Mouse (Mus musculus): ENCODE results near the gene Ifna7.
"Not testable (repeated sequence)": the region's sequence is repeated elsewhere in the genome, so short reads cannot be mapped to it uniquely, and the experiment has no call there.

The Ifna7 gene

GRCm38 (mm10) chr4:88815928-88816327 lies at the start of gene Ifna7:
Gene Ifna7, plus strand, starts transcription at chr4:88816228.
- DNase-seq (ENCODE audit: low read depth), result no peak

- DNase-seq (ENCODE audit: low read depth), result not testable (repeated sequence)
Observed at GRCm38 (mm10) chr4:88773534-88773933, 42.5 kb upstream of the Ifna7 start, which contains the start of gene Gm13290. Gene Gm13290, plus strand, starts transcription at chr4:88773834.

- not testable (repeated sequence) for DNase-seq (ENCODE audit: low read depth)
Observed at GRCm38 (mm10) chr4:88776622-88777021, 39.4 kb upstream of the Ifna7 start, which contains the start of gene Gm13289. Gene Gm13289, plus strand, starts transcription at chr4:88776922.

GRCm38 (mm10) chr4:88779550-88779949 lies 36.5 kb upstream of the Ifna7 start, which contains the start of gene Gm13272:
Gene Gm13272, plus strand, starts transcription at chr4:88779850.
- not testable (repeated sequence) for DNase-seq (ENCODE audit: low read depth)

GRCm38 (mm10) chr4:88780320-88780719 lies 35.7 kb upstream of the Ifna7 start:
- DNase-seq (ENCODE audit: low read depth), result not testable (repeated sequence)

- DNase-seq (ENCODE audit: low read depth), result not testable (repeated sequence)
Observed at GRCm38 (mm10) chr4:88781831-88782230, 34.2 kb upstream of the Ifna7 start, which contains the start of gene Ifnz. Gene Ifnz, plus strand, starts transcription at chr4:88782131.

- not testable (repeated sequence) for DNase-seq (ENCODE audit: low read depth)
Observed at GRCm38 (mm10) chr4:88782335-88782734, 33.7 kb upstream of the Ifna7 start.

GRCm38 (mm10) chr4:88785409-88785808 lies 30.6 kb upstream of the Ifna7 start, which contains the start of gene Gm13276:
Gene Gm13276, plus strand, starts transcription at chr4:88785709.
- DNase-seq (ENCODE audit: low read depth), result not testable (repeated sequence)

GRCm38 (mm10) chr4:88788402-88788801 lies 27.6 kb upstream of the Ifna7 start, which contains the start of gene Gm13277:
Gene Gm13277, plus strand, starts transcription at chr4:88788632.
- DNase-seq (ENCODE audit: low read depth), result not testable (repeated sequence)

- DNase-seq (ENCODE audit: low read depth), result not testable (repeated sequence)
Observed at GRCm38 (mm10) chr4:88791250-88791649, 24.8 kb upstream of the Ifna7 start, which contains the start of gene Gm13278. Gene Gm13278, plus strand, starts transcription at chr4:88791550.

- not testable (repeated sequence) for DNase-seq (ENCODE audit: low read depth)
Observed at GRCm38 (mm10) chr4:88793936-88794675, 21.9 kb upstream of the Ifna7 start, which contains the start of gene Gm13275. Gene Gm13275, plus strand, starts transcription at chr4:88794487.

GRCm38 (mm10) chr4:88797097-88797496 lies 18.9 kb upstream of the Ifna7 start, which contains the start of gene Gm13279:
Gene Gm13279, plus strand, starts transcription at chr4:88797397.
- DNase-seq (ENCODE audit: low read depth), result not testable (repeated sequence)

- DNase-seq (ENCODE audit: low read depth), result not testable (repeated sequence)
Observed at GRCm38 (mm10) chr4:88799365-88799764, 16.7 kb upstream of the Ifna7 start, which contains the start of gene Gm13285. Gene Gm13285, plus strand, starts transcription at chr4:88799665.

- not testable (repeated sequence) for DNase-seq (ENCODE audit: low read depth)
Observed at GRCm38 (mm10) chr4:88802954-88803353, 13.1 kb upstream of the Ifna7 start, which contains the start of gene Gm13287. Gene Gm13287, plus strand, starts transcription at chr4:88803254.

GRCm38 (mm10) chr4:88805231-88805630 lies 10.8 kb upstream of the Ifna7 start, which contains the start of gene Gm13288:
Gene Gm13288, plus strand, starts transcription at chr4:88805531.
- not testable (repeated sequence) for DNase-seq (ENCODE audit: low read depth)

- not testable (repeated sequence) for DNase-seq (ENCODE audit: low read depth)
Observed at GRCm38 (mm10) chr4:88805761-88806160, 10.3 kb upstream of the Ifna7 start.

- no peak for DNase-seq (ENCODE audit: low read depth)
Observed at GRCm38 (mm10) chr4:88819659-88820058, 3.6 kb downstream of the Ifna7 start, which contains the start of gene Ifna11. Gene Ifna11, plus strand, starts transcription at chr4:88819959.

- peak; percentile 55 for DNase-seq (ENCODE audit: low read depth)
Observed at GRCm38 (mm10) chr4:88822995-88823394, 7.0 kb downstream of the Ifna7 start.

- DNase-seq (ENCODE audit: low read depth), result not testable (repeated sequence)
Observed at GRCm38 (mm10) chr4:88827116-88827515, 11.1 kb downstream of the Ifna7 start, which contains the start of gene Ifna6. Gene Ifna6, plus strand, starts transcription at chr4:88827416.

GRCm38 (mm10) chr4:88830523-88830922 lies 14.5 kb downstream of the Ifna7 start:
- peak; percentile 65 for DNase-seq (ENCODE audit: low read depth)

- DNase-seq (ENCODE audit: low read depth), result not testable (repeated sequence)
Observed at GRCm38 (mm10) chr4:88835225-88835624, 19.2 kb downstream of the Ifna7 start, which contains the start of gene Ifna5. Gene Ifna5, plus strand, starts transcription at chr4:88835525.

GRCm38 (mm10) chr4:88838828-88839227 lies 22.8 kb downstream of the Ifna7 start:
- peak; percentile 57 for DNase-seq (ENCODE audit: low read depth)
